Mouse (Mus musculus) adrenal gland, adult 8-10 months (tissue): ENCODE measurements around the gene Tpx2. TPM values are rescaled to one million over a fixed set of nuclear protein-coding genes. Genes with fewer than 3 reads are reported as not detected.

Source experiments
- DNase-seq: peaks from one replicate; pipeline ENCODE4 v3.0.0; 2022
- total RNA-seq, 4 experiments: library from RNA; stranded (reverse); gene quantifications; 2 replicates each; pipeline ENCODE4 v1.2.4; 2022

Gene Tpx2
- total RNA-seq = 1 to 10 TPM; 1.9 to 2.1 (median 1.9) TPM

- peak; percentile 97 for DNase-seq
These were observed at the start of gene Tpx2 for GRCm38 (mm10) chr2:152847815-152848302. TSS of gene Tpx2 (plus strand) at chr2:152847964.

- DNase-seq = no peak
These were observed 47.6 kb upstream of the Tpx2 start for GRCm38 (mm10) chr2:152799954-152800761.

DNA sequence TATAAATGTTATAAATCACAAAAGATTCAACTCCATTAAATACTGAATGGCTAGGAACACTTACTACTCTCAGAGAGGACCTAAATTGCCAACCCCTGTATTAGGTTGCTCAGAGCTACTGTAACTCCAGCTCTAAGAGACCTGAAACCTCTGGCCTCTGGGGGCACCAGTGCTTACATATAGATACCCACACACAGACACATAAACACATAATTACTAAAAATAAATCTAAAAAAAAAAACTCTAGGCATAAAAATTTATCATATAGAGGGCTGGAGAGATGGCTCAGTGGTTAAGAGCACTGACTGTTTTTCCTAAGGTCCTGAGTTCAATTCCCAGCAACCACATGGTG is 47.0 kb upstream of the Tpx2 start:
- no peak for DNase-seq

DNA sequence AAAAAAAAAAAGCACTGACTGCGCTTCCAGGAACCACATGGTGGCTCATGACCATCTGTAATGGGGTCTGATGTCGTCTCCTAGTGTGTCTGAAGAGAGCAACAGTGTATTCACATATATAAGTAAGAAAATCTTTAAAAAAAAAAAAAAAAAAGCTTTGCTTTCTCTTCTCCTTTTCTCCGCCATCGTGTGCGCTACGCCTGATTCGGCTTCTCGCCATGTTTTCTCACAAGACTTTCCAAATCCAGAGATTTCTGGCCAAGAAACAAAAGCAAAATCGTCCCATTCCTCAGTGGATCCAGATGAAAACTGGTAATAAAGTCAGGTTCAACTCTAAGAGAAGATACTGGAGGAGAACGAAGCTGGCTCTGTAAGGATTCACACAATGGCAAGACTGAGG is 45.5 kb upstream of the Tpx2 start:
- DNase-seq = no peak

DNA sequence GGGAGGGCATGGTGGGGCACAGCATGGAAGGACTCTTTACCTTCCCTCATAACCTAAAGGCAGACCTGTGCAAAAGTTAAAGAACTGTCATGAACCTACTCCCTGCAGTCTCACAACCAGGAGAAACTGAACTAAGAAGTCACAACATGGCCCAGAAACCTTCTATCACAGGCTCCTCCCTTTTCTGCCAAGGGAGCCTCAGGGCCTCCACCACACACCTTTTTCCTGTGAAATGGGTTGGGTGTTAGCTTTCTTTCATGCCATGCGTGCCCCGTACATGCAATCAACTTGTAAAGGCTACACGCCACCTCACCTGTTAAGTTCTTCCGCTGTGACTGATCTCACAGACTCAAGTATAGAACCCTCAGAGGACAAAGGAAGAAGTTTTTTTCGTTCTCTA is 44.7 kb upstream of the Tpx2 start:
- no peak for DNase-seq

- no peak for DNase-seq
These were observed 43.2 kb upstream of the Tpx2 start for GRCm38 (mm10) chr2:152804408-152805110.

DNA sequence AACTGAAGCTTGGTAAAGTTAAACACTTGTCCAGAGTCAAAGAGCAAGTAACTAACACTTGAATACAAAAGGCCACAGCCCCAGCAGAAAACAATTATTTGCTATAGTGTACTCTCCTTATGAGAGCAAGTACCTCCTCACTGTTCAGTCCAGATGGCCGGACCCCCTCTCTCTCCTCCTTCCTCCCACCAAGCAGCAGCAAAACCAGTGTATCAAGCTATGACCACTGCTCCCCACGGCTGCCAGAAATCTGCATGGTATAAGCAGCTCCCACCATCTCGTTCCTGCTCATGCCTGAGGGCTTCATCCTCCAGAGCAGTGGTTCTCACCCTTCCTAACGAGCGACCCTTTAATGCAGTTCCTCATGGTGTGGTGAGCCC is 42.7 kb upstream of the Tpx2 start:
- no peak for DNase-seq

DNA sequence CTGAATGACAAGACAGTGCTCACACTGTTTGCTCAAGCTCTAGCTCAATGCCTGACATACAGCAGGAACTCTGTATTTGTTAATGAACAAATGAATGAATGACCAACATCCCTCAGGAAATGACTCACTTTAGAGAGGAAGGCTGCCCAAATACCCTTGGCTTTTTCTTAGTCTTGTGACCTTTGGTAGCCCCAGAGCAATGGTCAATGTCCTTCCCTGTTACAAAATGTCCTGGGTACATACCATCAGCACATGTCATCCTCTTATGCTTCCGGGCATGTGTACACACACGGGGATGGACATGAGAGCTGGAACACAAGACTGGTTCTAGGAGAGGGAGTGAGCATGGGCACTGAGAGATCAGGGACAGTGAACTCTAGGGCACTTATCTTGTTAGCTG is 41.7 kb upstream of the Tpx2 start:
- peak; percentile 76 for DNase-seq

DNA sequence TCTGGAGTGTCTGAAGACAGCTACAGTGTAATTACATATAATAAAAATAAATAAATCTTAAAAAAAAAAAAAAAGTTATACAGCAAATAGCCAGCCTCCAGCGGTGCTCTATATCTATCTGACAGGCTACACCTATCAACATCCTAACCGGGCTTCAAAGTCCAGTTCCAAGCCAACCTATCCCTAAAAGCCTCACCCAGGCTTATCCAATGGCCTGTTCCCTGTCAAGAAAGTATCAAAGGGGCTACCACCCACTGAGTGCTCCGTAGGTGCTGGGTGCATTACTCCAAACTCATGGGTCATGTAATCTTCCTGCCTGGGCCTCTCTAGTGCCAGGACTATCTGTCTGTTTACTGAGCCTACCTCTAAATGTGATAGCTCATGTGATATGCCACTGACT is 39.6 kb upstream of the Tpx2 start:
- DNase-seq = no peak

GRCm38 (mm10) chr2:152810158-152810941 is 37.4 kb upstream of the Tpx2 start:
- no peak for DNase-seq

GRCm38 (mm10) chr2:152811336-152812165 is 36.2 kb upstream of the Tpx2 start:
- no peak for DNase-seq

DNA sequence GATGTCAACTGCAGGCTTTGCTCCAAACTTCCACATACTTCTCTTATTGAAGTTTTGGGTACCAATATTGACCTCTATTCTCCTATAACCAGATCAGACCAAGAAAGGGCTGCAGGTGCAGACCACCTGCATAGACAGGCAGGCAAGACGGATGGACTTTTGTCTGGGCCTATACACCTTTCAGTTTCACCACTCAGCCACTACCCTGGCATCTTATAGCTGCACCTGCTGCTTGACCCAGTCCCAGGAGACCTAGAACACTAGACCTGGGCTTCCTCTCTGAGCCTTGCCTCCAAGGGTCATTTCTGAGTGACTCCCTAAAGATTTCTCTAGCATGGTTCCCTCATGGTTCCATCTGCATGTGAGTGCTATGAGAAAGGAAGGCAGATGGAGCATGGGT is 34.5 kb upstream of the Tpx2 start:
- no peak for DNase-seq

GRCm38 (mm10) chr2:152814213-152814874 is 33.4 kb upstream of the Tpx2 start:
- DNase-seq = no peak

DNA sequence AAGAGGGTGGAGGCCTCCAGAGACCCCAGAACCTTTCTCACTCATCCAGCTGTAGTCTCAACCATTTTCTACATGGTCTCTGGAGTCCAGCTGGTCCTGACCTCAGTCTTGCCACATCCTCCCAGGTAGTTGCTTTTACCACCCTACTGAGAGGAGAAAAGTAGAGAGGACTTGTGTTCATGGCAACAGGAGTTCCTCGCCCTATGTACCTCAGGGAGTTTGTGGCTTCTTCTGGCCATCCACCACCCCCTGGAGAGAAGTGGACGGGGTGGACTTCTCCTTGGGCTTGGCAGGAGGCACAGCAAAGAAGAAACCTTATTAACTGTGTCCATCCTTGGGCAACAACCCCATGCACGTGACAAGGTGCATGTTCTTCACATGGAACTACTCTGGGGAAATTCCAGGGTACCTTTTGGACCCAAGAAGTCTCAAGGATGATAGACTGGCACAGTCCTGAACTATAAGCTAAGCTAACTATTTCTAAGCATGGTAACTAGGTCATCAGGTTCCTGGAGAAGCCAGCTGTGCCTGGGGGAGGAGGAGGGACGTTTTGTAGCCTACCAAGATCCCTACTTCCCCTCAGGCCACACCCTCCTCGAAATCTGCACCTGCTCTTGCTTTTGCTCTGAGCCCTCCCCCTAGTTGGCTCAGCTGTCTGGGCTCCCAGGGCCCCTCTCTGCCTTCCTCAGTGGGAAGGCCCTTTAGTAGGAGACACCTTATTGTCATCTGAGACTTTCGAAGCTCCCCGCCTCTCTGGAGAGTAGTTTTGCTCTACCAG is 31.7 kb upstream of the Tpx2 start:
- DNase-seq = no peak

DNA sequence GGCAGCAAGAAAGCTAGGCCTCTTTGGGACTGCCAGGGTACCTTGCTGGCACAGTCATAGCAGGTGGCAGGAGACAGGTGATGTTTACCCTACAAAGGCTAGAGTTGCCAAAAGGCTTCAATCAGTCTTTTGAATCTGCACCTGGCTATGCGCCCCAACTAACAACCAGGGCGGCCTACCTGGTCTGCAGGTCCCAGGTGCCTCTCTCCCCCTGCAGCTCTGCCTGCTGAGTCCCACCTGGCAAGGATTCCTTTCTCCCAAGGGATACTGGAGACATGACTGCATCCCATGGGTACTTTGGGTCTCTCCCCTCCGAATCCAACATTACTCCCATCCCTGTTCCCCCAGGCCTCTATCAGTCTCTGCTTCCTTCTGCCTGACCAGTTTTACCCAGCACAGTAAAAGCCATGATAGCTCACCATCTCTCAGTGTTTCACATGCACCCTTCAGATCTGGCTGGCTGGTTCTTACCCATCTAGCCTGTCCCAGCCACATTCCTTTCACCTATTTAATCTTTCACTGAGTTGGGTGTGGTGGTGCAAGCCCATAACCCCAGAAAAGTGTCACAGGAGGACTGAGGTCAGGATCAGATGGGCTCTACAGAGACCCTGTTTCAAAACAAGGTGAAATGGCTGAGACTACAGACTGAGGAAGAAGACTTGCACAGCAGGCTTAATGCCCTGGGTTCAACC is 31.0 kb upstream of the Tpx2 start:
- DNase-seq = no peak

- no peak for DNase-seq
These were observed 30.0 kb upstream of the Tpx2 start for GRCm38 (mm10) chr2:152817596-152818291.

GRCm38 (mm10) chr2:152818679-152819078 is 29.1 kb upstream of the Tpx2 start:
- DNase-seq = no peak

GRCm38 (mm10) chr2:152819097-152819624 is 28.6 kb upstream of the Tpx2 start:
- no peak for DNase-seq

DNA sequence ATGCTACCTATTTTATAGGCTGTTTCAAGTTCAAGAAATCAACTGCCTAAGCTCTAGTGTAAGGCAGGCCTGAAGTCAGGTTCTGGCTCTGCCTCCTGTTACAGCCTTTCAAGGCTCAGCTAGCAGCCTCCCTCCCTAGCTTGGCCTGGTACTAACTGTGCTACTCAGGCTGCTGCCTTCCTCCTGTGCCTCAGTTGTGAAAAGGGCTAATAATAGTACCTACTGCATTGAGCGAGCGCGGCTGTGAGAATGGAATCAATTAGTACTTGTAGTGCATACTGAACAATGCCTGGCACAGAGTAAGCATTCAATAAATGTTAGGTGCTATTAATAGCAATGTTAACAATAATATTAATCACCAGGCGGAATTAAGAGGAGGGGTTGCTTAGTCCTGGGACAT is 27.8 kb upstream of the Tpx2 start:
- no peak for DNase-seq
